Mouse (Mus musculus): ENCODE measurements at regions not wholly inside any gene's neighbourhood (a gene's known extent, or its start where the extent isn't known, plus 50 kb on each side); places are given as distances from the start of the nearest gene placed in this dataset.
A peak's percentile ranks its signal among the peaks of the same experiment; 100 is the strongest.

DNA sequence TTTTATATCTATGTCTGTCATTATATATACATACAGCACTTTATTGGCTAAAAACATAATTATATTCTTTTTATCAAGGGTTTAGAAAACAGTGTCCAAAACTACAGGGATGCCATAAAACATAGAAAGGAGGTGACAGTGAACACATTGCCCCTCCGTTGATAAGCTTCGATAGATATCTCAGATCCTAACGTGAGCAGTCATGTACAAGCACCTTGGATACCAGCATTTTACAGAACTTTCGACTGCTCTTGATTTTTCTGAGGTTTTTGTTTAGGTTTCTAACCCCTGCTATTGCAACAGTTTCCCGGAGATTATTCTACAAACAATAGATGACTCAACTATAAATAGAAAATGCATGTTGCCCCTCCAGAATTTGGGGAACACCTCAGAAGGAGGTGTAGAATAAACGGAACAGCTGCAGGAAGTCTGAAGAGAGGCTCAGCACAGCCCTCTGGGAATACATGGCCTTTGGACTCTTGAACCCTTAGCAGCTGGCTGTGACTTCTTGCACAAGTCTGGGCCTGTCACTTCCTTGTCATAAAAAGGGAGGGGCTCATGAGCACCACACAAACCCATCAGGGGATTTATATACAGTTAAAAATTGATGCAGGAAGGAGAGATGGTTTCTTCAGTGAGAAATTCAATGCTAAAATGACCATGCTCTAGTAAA is 87.1 kb upstream of the Gpc5 start:
- 39% methylated on average over 6 of the region's 6 CpGs for WGBS
- Histone ChIP-seq H3K27ac (no peak overlapping the region), H3K9ac (ENCODE audit: low read depth, low read length) (no peak overlapping the region), H3K27me3 (ENCODE audit: control insufficient read depth, insufficient read depth, low read length) (no peaks in the 10 kb centered on the region), H3K4me3 (no peak overlapping the region), H3K36me3 (ENCODE audit: control insufficient read depth, insufficient read depth, low read length) (no peaks in the 10 kb centered on the region), H3K79me2 (replicated peaks; ENCODE audit: control insufficient read depth, insufficient read depth, low read length) (no peaks in the 10 kb centered on the region), H3K4me1 (ENCODE audit: control insufficient read depth, insufficient read depth, low read length) (no peaks in the 10 kb centered on the region)
- intact Hi-C loops (cut with DNase I) = no loop called here
- no peak for DNase-seq
- TF ChIP-seq EP300 (IDR thresholded peaks at IDR 0.05; ENCODE audit: insufficient read depth, low read depth, low read length) (no peak), CTCF (IDR thresholded peaks at IDR 0.05) (no peak)

- Histone ChIP-seq H3K36me3 (ENCODE audit: control insufficient read depth, insufficient read depth, low read length) (no peaks in the 10 kb centered on the region), H3K27me3 (ENCODE audit: control insufficient read depth, insufficient read depth, low read length) (no peaks in the 10 kb centered on the region), H3K79me2 (replicated peaks; ENCODE audit: control insufficient read depth, insufficient read depth, low read length) (no peaks in the 10 kb centered on the region), H3K9ac (ENCODE audit: low read depth, low read length) (no peak overlapping the region), H3K4me1 (ENCODE audit: control insufficient read depth, insufficient read depth, low read length) (no peaks in the 10 kb centered on the region), H3K4me3 (no peak overlapping the region), H3K27ac (no peak overlapping the region)
- intact Hi-C loops (cut with DNase I) = no loop called here
- TF ChIP-seq EP300 (IDR thresholded peaks at IDR 0.05; ENCODE audit: insufficient read depth, low read depth, low read length) (no peak), CTCF (IDR thresholded peaks at IDR 0.05) (no peak), POLR2A (IDR thresholded peaks at IDR 0.05; ENCODE audit: insufficient read depth, low read depth, low read length) (no peak)
- 77% methylated on average over 3 of the region's 3 CpGs for WGBS
- DNase-seq = no peak
Measured at GRCm38 (mm10) chr14:115010877-115011276, 81.1 kb upstream of the Gpc5 start.

DNA sequence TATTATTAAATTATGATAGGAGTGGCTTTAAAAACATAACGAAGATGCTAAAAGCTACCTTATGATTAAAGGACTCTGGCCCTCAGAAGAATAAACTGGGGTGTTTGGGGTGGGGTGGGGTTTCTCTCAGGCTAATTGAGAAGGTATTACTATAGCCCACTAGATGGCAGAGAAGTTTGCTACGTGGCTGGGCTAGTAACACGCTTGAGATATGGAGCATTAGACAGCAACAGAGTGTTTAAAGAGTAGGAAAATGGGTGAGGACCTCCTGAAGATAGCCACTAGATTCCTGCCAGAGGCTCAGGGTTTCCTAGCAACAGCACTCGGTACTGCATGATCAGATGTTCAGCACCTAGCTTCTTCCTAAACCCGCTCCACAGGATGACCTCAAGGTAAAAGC is 76.7 kb upstream of the Gpc5 start:
- H3K4me1 ChIP-seq (ENCODE audit: control insufficient read depth, insufficient read depth, low read length) = peaks cover 1% of the 10 kb centered on the region
- intact Hi-C loops (cut with DNase I) = no loop called here
- H3K36me3 ChIP-seq (ENCODE audit: control insufficient read depth, insufficient read depth, low read length) = no peaks in the 10 kb centered on the region
- H3K79me2 ChIP-seq (replicated peaks; ENCODE audit: control insufficient read depth, insufficient read depth, low read length) = no peaks in the 10 kb centered on the region
- peaks cover 1% of the 10 kb centered on the region; the same call in 1 of the 2 replicates for H3K27me3 ChIP-seq (ENCODE audit: control insufficient read depth, insufficient read depth, low read length)
- DNase-seq = no peak
- H3K27ac ChIP-seq = no peak overlapping the region
- WGBS = 36% methylated on average over 5 of the region's 5 CpGs
- H3K9ac ChIP-seq (ENCODE audit: low read depth, low read length) = no peak overlapping the region
- peak; percentile 21; the same call in 1 of the 2 replicates for TF ChIP-seq CTCF (IDR thresholded peaks at IDR 0.05)
- no peak for TF ChIP-seq POLR2A (IDR thresholded peaks at IDR 0.05; ENCODE audit: insufficient read depth, low read depth, low read length)
- no peak overlapping the region for H3K4me3 ChIP-seq

DNA sequence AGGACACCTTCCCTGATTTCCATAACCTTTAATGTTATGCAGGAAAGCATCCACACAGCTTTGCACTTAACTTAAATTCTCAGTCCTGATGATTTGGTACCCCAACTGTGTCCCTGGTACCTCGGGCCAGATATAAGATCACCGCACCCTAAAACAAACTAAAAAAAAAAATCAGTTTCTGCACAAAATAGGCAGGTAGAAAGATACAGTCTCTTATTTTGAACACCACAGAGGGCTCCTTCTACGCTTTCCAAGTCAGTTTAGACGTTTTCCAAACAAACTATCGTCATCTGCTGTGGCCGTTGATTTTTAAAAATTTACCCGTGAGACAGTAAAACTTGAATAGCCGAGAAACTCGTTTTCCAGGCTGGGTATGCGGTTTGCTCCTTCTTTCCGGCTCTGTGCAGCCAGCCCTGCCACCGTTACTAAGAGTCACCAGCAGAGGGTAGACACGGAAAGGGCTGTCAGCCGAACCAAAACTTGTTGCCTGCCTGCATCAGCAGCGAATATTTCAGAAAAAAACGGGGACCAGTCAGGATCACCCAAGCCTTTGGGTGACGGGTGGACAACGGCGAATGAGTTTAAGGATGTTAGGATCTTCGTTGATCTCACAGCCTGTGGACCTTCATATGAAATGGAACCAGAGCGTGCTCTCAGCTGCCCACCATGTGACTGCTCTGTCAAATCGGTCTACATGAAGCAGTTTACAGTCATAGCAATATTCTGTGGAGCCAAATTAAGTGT is 74.4 kb upstream of the Gpc5 start:
- 13% methylated on average over 22 of the region's 22 CpGs for WGBS
- intact Hi-C loops (cut with DNase I) = loop anchor here (2.0 kb wide), 2 partner anchors 25 to 375 kb away; no protein-coding TSS in a partner anchor

GRCm38 (mm10) chr14:115028011-115028410 is 64.0 kb upstream of the Gpc5 start:
- H3K79me2 ChIP-seq (replicated peaks; ENCODE audit: control insufficient read depth, insufficient read depth, low read length) = no peaks in the 10 kb centered on the region
- no peaks in the 10 kb centered on the region for H3K4me1 ChIP-seq (ENCODE audit: control insufficient read depth, insufficient read depth, low read length)
- no peaks in the 10 kb centered on the region for H3K27me3 ChIP-seq (ENCODE audit: control insufficient read depth, insufficient read depth, low read length)
- no peak overlapping the region for H3K4me3 ChIP-seq
- no peak overlapping the region for H3K27ac ChIP-seq
- intact Hi-C loops (cut with DNase I) = no loop called here
- no peaks in the 10 kb centered on the region for H3K36me3 ChIP-seq (ENCODE audit: control insufficient read depth, insufficient read depth, low read length)
- WGBS = 76% methylated on average over 7 of the region's 7 CpGs
- DNase-seq = no peak
- TF ChIP-seq EP300 (IDR thresholded peaks at IDR 0.05; ENCODE audit: insufficient read depth, low read depth, low read length) (no peak), CTCF (IDR thresholded peaks at IDR 0.05) (no peak), POLR2A (IDR thresholded peaks at IDR 0.05; ENCODE audit: insufficient read depth, low read depth, low read length) (no peak)
- H3K9ac ChIP-seq (ENCODE audit: low read depth, low read length) = no peak overlapping the region

More for the DNA sequence above, 74.4 kb upstream of the Gpc5 start:
- Histone ChIP-seq H3K4me3 (no peak overlapping the region; the same call in 1 of the 2 replicates), H3K27me3 (ENCODE audit: control insufficient read depth, insufficient read depth, low read length) (peaks cover 1% of the 10 kb centered on the region; the same call in 1 of the 2 replicates), H3K4me1 (ENCODE audit: control insufficient read depth, insufficient read depth, low read length) (peaks cover 1% of the 10 kb centered on the region), H3K27ac (no peak overlapping the region), H3K9ac (ENCODE audit: low read depth, low read length) (no peak overlapping the region), H3K36me3 (ENCODE audit: control insufficient read depth, insufficient read depth, low read length) (no peaks in the 10 kb centered on the region), H3K79me2 (replicated peaks; ENCODE audit: control insufficient read depth, insufficient read depth, low read length) (no peaks in the 10 kb centered on the region)
- DNase-seq = peak; percentile 53 to 54
- no peak for TF ChIP-seq EP300 (IDR thresholded peaks at IDR 0.05; ENCODE audit: insufficient read depth, low read depth, low read length)
- TF ChIP-seq POLR2A (IDR thresholded peaks at IDR 0.05; ENCODE audit: insufficient read depth, low read depth, low read length) = no peak
- peak; percentile 78 for TF ChIP-seq CTCF (IDR thresholded peaks at IDR 0.05)

DNA sequence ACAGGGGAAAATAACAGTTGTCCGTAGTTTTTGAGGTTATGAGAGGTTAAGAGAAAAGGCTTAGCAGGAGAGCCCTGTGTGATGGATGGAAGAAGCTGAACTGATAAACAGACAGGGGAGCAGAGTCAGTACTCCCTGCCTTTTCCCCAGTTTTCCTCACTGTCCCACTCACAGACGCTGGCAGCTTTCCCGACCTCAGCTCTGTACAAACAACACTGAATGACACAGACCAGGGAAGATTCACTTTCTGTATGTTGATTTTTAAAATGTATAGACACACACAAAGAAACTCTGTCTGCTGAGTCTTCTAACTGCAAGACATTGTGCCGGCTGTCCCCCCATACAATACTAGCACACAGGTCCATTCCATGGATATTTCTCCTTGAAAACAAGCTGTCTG is 60.3 kb upstream of the Gpc5 start:
- DNase-seq = no peak
- TF ChIP-seq POLR2A (IDR thresholded peaks at IDR 0.05; ENCODE audit: insufficient read depth, low read depth, low read length) (no peak), CTCF (IDR thresholded peaks at IDR 0.05) (no peak), EP300 (IDR thresholded peaks at IDR 0.05; ENCODE audit: insufficient read depth, low read depth, low read length) (no peak)
- H3K27ac ChIP-seq = no peak overlapping the region
- H3K4me3 ChIP-seq = no peak overlapping the region
- H3K79me2 ChIP-seq (replicated peaks; ENCODE audit: control insufficient read depth, insufficient read depth, low read length) = no peaks in the 10 kb centered on the region
- no peak overlapping the region for H3K9ac ChIP-seq (ENCODE audit: low read depth, low read length)
- no peaks in the 10 kb centered on the region for H3K4me1 ChIP-seq (ENCODE audit: control insufficient read depth, insufficient read depth, low read length)
- no peaks in the 10 kb centered on the region for H3K27me3 ChIP-seq (ENCODE audit: control insufficient read depth, insufficient read depth, low read length)
- intact Hi-C loops (cut with DNase I) = no loop called here
- no peaks in the 10 kb centered on the region for H3K36me3 ChIP-seq (ENCODE audit: control insufficient read depth, insufficient read depth, low read length)
- 54% methylated on average over 4 of the region's 4 CpGs for WGBS

All from heart, adult 2 months (tissue).